Comparison of ENCODE assay signal across 11 mouse cellular contexts in the genomic region with DNA sequence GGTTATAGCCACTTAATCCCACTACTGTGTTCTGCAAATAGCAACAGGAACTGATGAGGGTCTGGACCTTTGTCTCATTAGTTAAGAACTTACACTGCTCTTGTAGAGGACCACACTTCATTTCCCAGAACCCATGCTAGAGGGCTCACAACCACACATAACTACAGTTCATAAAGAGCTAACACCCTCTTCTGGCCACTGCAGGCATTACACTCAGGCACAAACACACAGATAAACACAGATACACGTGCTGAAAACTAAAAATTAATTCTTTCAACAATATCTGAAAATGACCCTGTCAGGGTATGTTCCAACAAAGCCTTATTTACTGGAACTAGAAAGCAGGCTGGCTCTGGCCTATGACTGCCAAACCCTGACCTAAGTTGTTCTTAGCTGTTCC.
"Had no signal": no experiment of that assay in that cellular context is flagged by ENCODE, and none has a peak within 500 bp of the region (broad histone marks: within the 10 kb centered on the region; RNA-seq: fewer than 3 reads in every experiment).

No protein-coding gene starts in this region.

- H3K4me3 ChIP-seq: limb, embryonic 10.5 days; liver, embryonic 12.5 days; lung, embryonic 15.5 days; midbrain, embryonic 15.5 days; neural tube, embryonic 13.5 days; stomach, embryonic 15.5 days had no signal

- H3K9me3 ChIP-seq: limb, embryonic 10.5 days; lung, embryonic 15.5 days; midbrain, embryonic 15.5 days; neural tube, embryonic 13.5 days; stomach, embryonic 15.5 days had no signal

- H3K27ac ChIP-seq: limb, embryonic 10.5 days; liver, embryonic 12.5 days; lung, embryonic 15.5 days; midbrain, embryonic 15.5 days; neural tube, embryonic 13.5 days; stomach, embryonic 15.5 days had no signal

- H3K4me1 ChIP-seq: liver, embryonic 12.5 days; lung, embryonic 15.5 days; stomach, embryonic 15.5 days had no signal

- H3K27me3 ChIP-seq: liver, embryonic 12.5 days; lung, embryonic 15.5 days; midbrain, embryonic 15.5 days; neural tube, embryonic 13.5 days; stomach, embryonic 15.5 days had no signal

- H3K36me3 ChIP-seq: limb, embryonic 10.5 days; liver, embryonic 12.5 days; lung, embryonic 15.5 days; midbrain, embryonic 15.5 days; neural tube, embryonic 13.5 days; stomach, embryonic 15.5 days had no signal

- DNase-seq: kidney, adult 8-10 months; kidney, postnatal 25 days; layer of hippocampus, adult 9-11 months; right cerebral cortex, postnatal 14 days; thymus, postnatal 36 days had no signal

- H3K9ac ChIP-seq: liver, embryonic 12.5 days; lung, embryonic 15.5 days; midbrain, embryonic 15.5 days; neural tube, embryonic 13.5 days; stomach, embryonic 15.5 days had no signal

- ATAC-seq: liver, embryonic 12.5 days; midbrain, embryonic 15.5 days had no signal

- H3K4me2 ChIP-seq: liver, embryonic 12.5 days; lung, embryonic 15.5 days; midbrain, embryonic 15.5 days; neural tube, embryonic 13.5 days; stomach, embryonic 15.5 days had no signal
